Mouse (Mus musculus) stomach, adult 2 months (tissue): ENCODE data around the gene Thsd7b. TPM values are rescaled to one million over a fixed set of nuclear protein-coding genes. Genes with fewer than 3 reads are reported as not detected.

ENCODE experiments used
- polyA plus RNA-seq: library from polyadenylated mRNA; depleted of rRNA; stranded (reverse); fragments of >200 nt; gene quantifications from 2 replicates; pipeline ENCODE4 v1.2.3, GENCODE M21; 2012; rRNA removed

Gene Thsd7b
- 0.08 TPM in 1 of 2 replicates, not detected in the other for polyA plus RNA-seq

DNA sequence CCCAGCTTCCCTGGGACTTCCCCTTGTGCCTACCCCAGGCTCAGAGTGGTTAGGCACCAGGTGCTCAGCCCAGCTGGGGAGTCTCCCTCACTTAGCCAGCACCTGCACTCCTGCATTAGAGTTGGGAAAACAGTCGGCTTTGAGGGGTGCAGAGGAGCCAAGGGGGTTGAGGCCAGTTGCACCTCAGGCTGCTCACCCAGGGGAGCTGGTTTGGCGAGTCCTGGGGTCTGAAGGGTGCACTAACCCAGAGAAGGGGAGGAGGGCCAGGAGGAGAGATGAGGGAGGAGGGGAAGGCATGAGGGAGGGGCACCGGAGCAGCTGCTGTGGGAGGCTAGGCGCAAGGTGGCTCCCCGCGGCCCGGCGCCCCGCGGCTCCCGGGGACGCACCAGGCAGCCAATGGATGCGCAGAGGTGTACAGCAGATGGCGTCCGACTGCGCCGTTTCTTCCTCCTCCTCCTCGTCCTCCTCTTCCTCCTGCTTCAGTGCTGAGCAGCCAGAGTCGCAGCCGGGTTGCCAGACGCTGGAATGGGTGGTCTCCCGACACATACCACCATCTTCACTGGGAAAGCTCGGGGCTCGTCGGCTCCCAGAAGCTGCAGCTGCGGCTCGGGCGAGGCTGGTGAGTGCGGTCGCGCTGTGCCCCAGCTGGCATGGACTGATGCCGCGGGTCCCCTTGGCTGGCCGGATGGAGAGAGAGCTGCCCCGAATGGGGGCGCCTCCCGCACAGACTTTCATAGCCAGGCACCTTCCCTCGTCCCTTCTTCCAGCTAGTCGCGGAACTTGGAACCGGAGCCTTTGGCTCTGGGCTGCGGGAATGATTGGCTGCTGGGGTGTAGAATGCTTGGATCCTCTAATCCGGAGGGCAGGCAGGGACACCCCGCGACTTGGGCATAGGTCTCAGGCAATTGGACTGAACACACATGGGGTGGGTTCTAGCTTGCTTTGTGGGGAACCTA, at the start of gene Thsd7b:
TSS of gene Thsd7b (plus strand) at position 321 of the 956 bp plus-strand sequence.

